Mouse (Mus musculus): ENCODE results near the gene Fes.

- TF ChIP-seq CTCF (IDR thresholded peaks at IDR 0.05; ENCODE audit: extremely low read depth, insufficient read depth, insufficient read length, insufficient replicate concordance) (no peak), POLR2A (IDR thresholded peaks at IDR 0.05; ENCODE audit: low read depth, low read length) (no peak)
Observed at GRCm38 (mm10) chr7:80416969-80417368, 29.2 kb upstream of the Fes start.

All from spleen, adult 2 months (tissue).